ENCODE assay signal across 18 mouse cellular contexts in genomic region chr5:149002803-149003115, GRCm38 (mm10). TPM values are rescaled to one million over a fixed set of nuclear protein-coding genes. Genes with fewer than 3 reads are reported as not detected.
DNase-seq lines count a peak whose midpoint lies in the region; ATAC-seq and TF ChIP-seq lines count a peak whose summit lies in the region.
"Had no signal": no experiment of that assay in that cellular context is flagged by ENCODE, and none has a peak within 500 bp of the region (broad histone marks: within the 10 kb centered on the region; RNA-seq: fewer than 3 reads in every experiment).

No protein-coding gene starts in this region.

- H3K27me3 ChIP-seq in forebrain, embryonic 14.5 days (replicated peaks; ENCODE audit: control insufficient read depth, insufficient read depth, low read length), result no peaks in the 10 kb centered on the region
- H3K27me3 ChIP-seq in forebrain, postnatal 0 days (ENCODE audit: insufficient read depth, low read length), result no peaks in the 10 kb centered on the region
- H3K27me3 ChIP-seq in kidney, embryonic 15.5 days, result no peaks in the 10 kb centered on the region
- no peaks in the 10 kb centered on the region for H3K27me3 ChIP-seq in limb, embryonic 15.5 days

- H3K36me3 ChIP-seq in forebrain, embryonic 14.5 days (ENCODE audit: control insufficient read depth, insufficient read depth, low read length), result no peaks in the 10 kb centered on the region
- no peaks in the 10 kb centered on the region for H3K36me3 ChIP-seq in forebrain, postnatal 0 days (ENCODE audit: insufficient read depth)
- H3K36me3 ChIP-seq in kidney, embryonic 15.5 days, result no peaks in the 10 kb centered on the region
- no peaks in the 10 kb centered on the region for H3K36me3 ChIP-seq in limb, embryonic 15.5 days
- H3K36me3 ChIP-seq: G1E had no signal

- no peak for TF ChIP-seq CTCF in forebrain, postnatal 0 days (IDR thresholded peaks at IDR 0.05; ENCODE audit: low read depth)

- DNase-seq in forebrain, embryonic 14.5 days (ENCODE audit: low spot score), result no peak
- no peak for DNase-seq in forebrain, postnatal 0 days
- DNase-seq in A20 (ENCODE audit: low read depth, low spot score), result peak; percentile 81
- no peak for DNase-seq in left cerebral cortex, postnatal 14 days (ENCODE audit: low spot score in 2 of 2)
- no peak for DNase-seq in urinary bladder, adult 2 months (ENCODE audit: low spot score)
- no peak for DNase-seq in adrenal gland, adult 2 months
- DNase-seq: cerebellum, postnatal 14 days; heart, adult 2 months; heart, postnatal 36 days; right cerebral cortex, postnatal 4 days had no signal

- no peak overlapping the region for H3K27ac ChIP-seq in forebrain, embryonic 14.5 days (ENCODE audit: low read depth, low read length)
- no peak overlapping the region for H3K27ac ChIP-seq in forebrain, postnatal 0 days (ENCODE audit: low read depth, low read length)
- H3K27ac ChIP-seq in kidney, embryonic 15.5 days, result peak overlapping the region; percentile 90
- peak overlapping the region; percentile 81 for H3K27ac ChIP-seq in limb, embryonic 15.5 days
- H3K27ac ChIP-seq: heart, adult 2 months had no signal

- 86% methylated on average over 6 of the region's 6 CpGs for WGBS in forebrain, embryonic 14.5 days
- 72% methylated on average over 6 of the region's 6 CpGs for WGBS in forebrain, postnatal 0 days
- WGBS in kidney, embryonic 15.5 days, result 62% methylated on average over 6 of the region's 6 CpGs
- WGBS in limb, embryonic 15.5 days, result 39% methylated on average over 6 of the region's 6 CpGs

- peaks cover 3% of the 10 kb centered on the region; the same call in 1 of the 2 replicates for H3K4me1 ChIP-seq in forebrain, embryonic 14.5 days (ENCODE audit: control insufficient read depth, insufficient read depth, low read length)
- H3K4me1 ChIP-seq in forebrain, postnatal 0 days (ENCODE audit: insufficient read depth), result peaks cover 6% of the 10 kb centered on the region; the same call in 1 of the 2 replicates
- peaks cover 62% of the 10 kb centered on the region for H3K4me1 ChIP-seq in kidney, embryonic 15.5 days
- peaks cover 39% of the 10 kb centered on the region for H3K4me1 ChIP-seq in limb, embryonic 15.5 days

- intact Hi-C loops in left cerebral cortex, postnatal 14 days (cut with DNase I), result no loop called here

- no peak overlapping the region for H3K4me2 ChIP-seq in forebrain, embryonic 14.5 days (ENCODE audit: low read length)
- H3K4me2 ChIP-seq in forebrain, postnatal 0 days (ENCODE audit: low read depth), result no peak overlapping the region
- peak overlapping the region; percentile 5 for H3K4me2 ChIP-seq in kidney, embryonic 15.5 days
- H3K4me2 ChIP-seq in limb, embryonic 15.5 days, result peak overlapping the region; percentile 10

- ATAC-seq in forebrain, embryonic 14.5 days, result no peak
- ATAC-seq in forebrain, postnatal 0 days, result no peak
- no peak for ATAC-seq in kidney, embryonic 15.5 days (replicated peaks; ENCODE audit: low FRiP score)
- ATAC-seq in limb, embryonic 15.5 days (ENCODE audit: insufficient number of reproducible peaks, low FRiP score, low TSS enrichment, low read depth), result no peak

- 0 out of 2 replicates have a peak overlapping the region, but pooled peaks have one; percentile 13 for H3K9ac ChIP-seq in forebrain, embryonic 14.5 days (ENCODE audit: low read length)
- no peak overlapping the region for H3K9ac ChIP-seq in forebrain, postnatal 0 days
- H3K9ac ChIP-seq in kidney, embryonic 15.5 days, result no peak overlapping the region
- no peak overlapping the region for H3K9ac ChIP-seq in limb, embryonic 15.5 days

- H3K4me3 ChIP-seq in forebrain, embryonic 14.5 days (ENCODE audit: low read depth, low read length), result no peak overlapping the region
- no peak overlapping the region for H3K4me3 ChIP-seq in forebrain, postnatal 0 days (ENCODE audit: low read depth, low read length)
- no peak overlapping the region for H3K4me3 ChIP-seq in kidney, embryonic 15.5 days (replicated peaks)
- no peak overlapping the region for H3K4me3 ChIP-seq in limb, embryonic 15.5 days
- H3K4me3 ChIP-seq: erythroblast, embryonic 14.5 days; heart, adult 2 months had no signal

- no peaks in the 10 kb centered on the region for H3K9me3 ChIP-seq in forebrain, embryonic 14.5 days (replicated peaks; ENCODE audit: control insufficient read depth, low read length)
- no peaks in the 10 kb centered on the region for H3K9me3 ChIP-seq in forebrain, postnatal 0 days (ENCODE audit: low read length)
- H3K9me3 ChIP-seq in kidney, embryonic 15.5 days (replicated peaks), result no peaks in the 10 kb centered on the region
- no peaks in the 10 kb centered on the region for H3K9me3 ChIP-seq in limb, embryonic 15.5 days

RNA-seq across cellular contexts. Expression of gene Gm42791, which starts 7.8 kb away (rescaled TPM):
- 8.4 TPM in 1 of 2 replicates, not detected in the other for polyA plus RNA-seq in forebrain, embryonic 14.5 days (2014; fragmentation: Nextera tagmentation; extraction: Ambion mirVana)
- total RNA-seq in forebrain, postnatal 0 days (2014; rRNA removed), result not detected in 2 replicates
- polyA plus RNA-seq in forebrain, postnatal 0 days (2015; fragmentation: Nextera tagmentation; extraction: Ambion mirVana), result 2.0 and 5.7 TPM in 2 replicates
- polyA plus RNA-seq in kidney, embryonic 15.5 days (2015; fragmentation: Nextera tagmentation; extraction: Ambion mirVana), result 3.2 TPM in 1 of 2 replicates, not detected in the other
- polyA plus RNA-seq in limb, embryonic 15.5 days (2015; fragmentation: Nextera tagmentation; extraction: Ambion mirVana), result 1.2 and 3.7 TPM in 2 replicates
- 10 to 100 TPM; 16.6 to 17.8 TPM for total RNA-seq in left cerebral cortex, postnatal 14 days (2021)
- not detected in 2 replicates for polyA plus RNA-seq in urinary bladder, adult 2 months (2012; rRNA removed)
- total RNA-seq in adrenal gland, adult 2 months (2021), result 1 to 10 TPM; 6.3 to 6.5 TPM
- not detected in 2 replicates for polyA plus RNA-seq in adrenal gland, adult 2 months (2012; rRNA removed)
- total RNA-seq: G1E; megakaryocyte progenitor cell, adult 5-6 weeks; monocyte, adult 5-6 weeks had no signal
- polyA plus RNA-seq: frontal cortex, adult 2 months; G1E; heart, adult 2 months; testis, adult 2 months had no signal

Comparison
In these comparisons a context has a peak if more than half of its experiments do, and no peak if none do; other contexts are left out.
1. H3K27ac ChIP-seq: peak in kidney, embryonic 15.5 days (single experiment) and limb, embryonic 15.5 days (single experiment); none in forebrain, embryonic 14.5 days (single experiment) and forebrain, postnatal 0 days (single experiment).
2. H3K4me2 ChIP-seq: peak in kidney, embryonic 15.5 days (single experiment) and limb, embryonic 15.5 days (single experiment); none in forebrain, embryonic 14.5 days (single experiment) and forebrain, postnatal 0 days (single experiment).